Mouse (Mus musculus): ENCODE data around the gene Eif4a3.

The Eif4a3 gene

DNA sequence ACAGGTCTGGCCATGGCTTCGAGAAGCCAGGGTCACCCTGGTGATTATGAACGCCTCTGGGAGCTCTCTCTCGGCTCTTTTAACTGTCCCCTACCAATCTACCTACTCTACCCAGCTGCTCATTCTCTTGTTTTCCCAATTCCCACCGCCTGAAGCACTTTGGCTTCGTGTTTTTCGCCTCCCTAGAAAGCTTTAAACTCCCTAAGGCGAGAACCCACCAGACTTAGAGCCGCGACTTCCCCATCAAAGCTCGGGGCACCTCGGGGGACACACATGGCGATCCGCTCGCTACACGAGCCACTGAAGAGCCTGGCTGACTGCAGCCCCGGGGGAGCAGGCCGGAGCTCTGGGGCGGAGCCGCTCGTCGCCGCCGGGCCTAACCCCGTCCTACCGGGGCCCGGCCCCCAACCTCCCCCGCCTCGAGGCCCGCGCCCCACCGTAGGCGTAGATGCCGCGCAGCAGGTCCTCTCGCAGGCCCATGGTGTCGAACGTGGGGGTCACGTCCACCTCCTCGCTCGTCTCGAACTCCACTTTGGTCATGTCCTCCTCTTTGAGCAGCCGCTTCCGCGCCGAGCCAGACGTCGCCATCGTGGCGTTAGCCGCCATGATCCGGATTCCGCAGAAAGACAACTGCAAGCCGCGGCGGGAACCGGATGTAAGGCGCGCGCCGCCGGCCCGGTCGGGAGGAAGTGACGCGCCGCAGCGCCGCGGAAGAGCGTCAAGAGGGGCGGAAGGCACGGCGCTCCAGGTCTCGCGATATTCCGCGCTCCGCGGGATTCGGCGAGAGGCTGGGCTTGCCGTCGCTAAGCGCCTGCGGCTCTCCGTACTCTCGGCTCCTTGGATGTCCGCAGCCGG, at the start of gene Eif4a3:
Gene Eif4a3, minus strand, starts transcription at position 699 of the 855 bp plus-strand sequence.
- DNase-seq, result peak; percentile 98 to 99

GRCm38 (mm10) chr11:119347125-119347524, 47.2 kb upstream of the Eif4a3 start:
- no peak for DNase-seq

GRCm38 (mm10) chr11:119344865-119345264, 45.0 kb upstream of the Eif4a3 start:
- no peak for DNase-seq

GRCm38 (mm10) chr11:119344178-119344577, 44.3 kb upstream of the Eif4a3 start:
- no peak for DNase-seq

GRCm38 (mm10) chr11:119339637-119340036, 39.7 kb upstream of the Eif4a3 start:
- peak; percentile 82 to 88 for DNase-seq

DNA sequence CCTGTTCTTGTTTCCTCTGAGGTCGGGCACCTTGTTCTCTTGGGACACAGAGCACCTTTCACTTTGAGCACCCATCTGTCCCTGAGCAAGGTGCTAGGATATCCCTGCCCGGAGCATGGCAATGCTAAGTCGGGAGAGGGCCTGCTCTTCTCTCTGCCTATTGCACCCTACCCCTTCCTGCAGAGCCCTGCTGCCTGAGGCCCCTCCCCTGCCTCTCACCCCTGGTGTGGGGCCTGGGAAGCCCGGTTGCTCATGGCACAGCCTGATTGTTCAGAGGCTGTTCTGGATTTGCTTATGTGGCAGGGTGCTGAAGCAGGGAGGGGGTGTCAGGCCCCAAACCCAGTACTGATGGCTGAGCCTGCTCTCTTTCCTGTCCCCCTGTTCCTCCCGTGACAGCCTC, 39.3 kb upstream of the Eif4a3 start:
- DNase-seq, result no peak

DNA sequence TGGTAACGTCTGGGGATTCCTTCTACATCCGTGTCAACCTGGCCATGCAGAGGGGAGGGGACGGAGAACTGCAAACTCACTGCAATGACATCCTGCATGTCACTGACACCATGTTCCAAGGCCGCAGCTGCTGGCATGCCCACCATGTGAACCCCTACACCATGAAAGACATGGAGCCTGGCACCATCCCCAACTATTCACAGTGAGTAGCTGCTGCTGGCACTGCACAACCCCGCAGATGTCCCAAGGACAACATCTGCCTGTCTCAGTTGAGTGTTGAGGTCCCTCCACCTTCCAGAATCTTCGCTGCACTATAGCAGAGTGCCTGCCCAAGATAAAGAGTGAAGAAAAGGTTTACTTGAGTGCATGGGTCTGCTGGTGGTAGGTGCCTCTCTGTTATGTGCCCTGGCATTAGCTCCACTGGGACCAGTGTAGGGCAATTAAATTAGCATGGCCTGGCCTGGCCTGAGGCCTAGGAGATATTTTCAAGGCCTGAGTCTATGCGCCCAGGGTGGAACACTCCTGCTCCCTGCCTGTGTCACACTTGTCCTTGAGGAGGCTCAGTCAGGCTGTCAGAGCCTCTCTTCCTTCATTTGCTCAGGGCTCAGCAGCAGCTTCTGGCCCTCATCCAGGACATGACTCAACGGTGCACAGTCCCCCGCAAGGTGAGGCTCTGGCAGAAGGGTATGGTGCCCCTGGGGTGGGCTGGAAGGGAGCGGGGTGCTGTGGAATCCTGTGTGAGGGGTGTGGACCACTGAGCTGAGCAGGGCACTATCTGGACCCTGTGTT, 38.6 kb upstream of the Eif4a3 start:
- peak in 1 of 2 experiments; percentile 32 for DNase-seq

DNA sequence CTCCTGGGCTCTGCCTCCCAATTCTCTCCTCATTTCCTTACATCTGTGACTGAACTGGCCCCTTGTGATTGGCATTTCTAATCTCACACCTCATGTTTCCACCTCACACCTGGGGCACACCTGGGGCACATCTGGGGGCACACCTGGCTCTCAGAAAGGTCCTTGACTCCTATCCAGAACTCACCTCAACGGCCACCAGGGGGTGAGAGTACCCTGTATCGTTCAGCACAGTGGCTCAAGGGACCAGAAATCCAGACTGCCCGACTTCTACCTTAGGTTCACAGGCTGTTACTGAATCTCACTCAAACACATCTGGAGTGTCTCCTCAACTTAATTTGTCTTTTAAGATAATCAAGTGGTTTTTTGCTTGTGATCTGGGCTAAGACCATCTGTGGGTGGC, 32.1 kb upstream of the Eif4a3 start:
- DNase-seq, result no peak

DNA sequence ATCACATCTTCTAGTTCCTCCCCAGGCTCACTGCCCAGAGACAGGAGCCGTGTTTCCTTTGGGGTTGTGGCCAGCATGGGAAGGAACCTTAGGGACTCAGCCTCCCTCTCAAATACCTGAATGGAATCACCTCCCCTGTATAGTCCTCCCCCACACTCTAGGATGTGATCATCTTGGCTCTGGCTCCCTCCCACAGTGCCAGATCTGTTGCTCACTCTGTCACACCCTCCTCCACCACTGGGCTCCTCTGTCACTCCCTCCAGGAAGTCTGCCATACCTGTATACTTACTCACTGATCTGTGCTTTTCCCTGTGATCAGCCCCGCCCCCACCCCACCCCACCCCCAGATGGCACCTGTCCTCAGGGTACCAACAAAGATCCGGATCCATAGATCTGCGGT, 30.7 kb upstream of the Eif4a3 start:
- DNase-seq, result no peak

DNA sequence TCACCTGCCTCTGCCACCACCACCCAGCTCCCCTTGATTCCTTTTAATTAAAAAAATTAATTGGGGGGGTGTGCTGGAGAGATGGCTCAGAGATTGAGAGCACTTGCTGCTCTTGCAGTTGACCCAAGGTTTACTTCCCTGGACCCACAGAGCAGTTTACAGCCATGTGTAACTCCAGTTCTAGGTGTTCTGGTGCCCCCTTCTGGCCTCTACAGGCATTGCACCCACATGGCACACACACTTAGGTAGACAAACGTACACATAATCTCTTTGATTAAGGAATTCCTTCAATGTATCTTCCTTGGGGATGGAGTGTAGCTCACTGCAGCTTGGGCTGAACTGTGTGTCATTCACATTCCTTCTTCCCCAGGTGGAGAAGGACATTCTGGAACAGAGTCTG, 25.2 kb upstream of the Eif4a3 start:
- DNase-seq, result no peak

GRCm38 (mm10) chr11:119322521-119322920, 22.6 kb upstream of the Eif4a3 start:
- peak; percentile 48 to 57 for DNase-seq

- no peak for DNase-seq
These were observed 16.8 kb upstream of the Eif4a3 start for GRCm38 (mm10) chr11:119316720-119317119.

- no peak for DNase-seq
These were observed 14.5 kb upstream of the Eif4a3 start for GRCm38 (mm10) chr11:119314252-119314936.

GRCm38 (mm10) chr11:119310621-119311020, 10.7 kb upstream of the Eif4a3 start:
- no peak for DNase-seq

- no peak for DNase-seq
These were observed 8.0 kb upstream of the Eif4a3 start for GRCm38 (mm10) chr11:119307916-119308315.

- DNase-seq, result no peak
These were observed 7.7 kb upstream of the Eif4a3 start, which contains the start of gene Card14 for GRCm38 (mm10) chr11:119307658-119307867. Gene Card14, plus strand, starts transcription at chr11:119307768.

DNA sequence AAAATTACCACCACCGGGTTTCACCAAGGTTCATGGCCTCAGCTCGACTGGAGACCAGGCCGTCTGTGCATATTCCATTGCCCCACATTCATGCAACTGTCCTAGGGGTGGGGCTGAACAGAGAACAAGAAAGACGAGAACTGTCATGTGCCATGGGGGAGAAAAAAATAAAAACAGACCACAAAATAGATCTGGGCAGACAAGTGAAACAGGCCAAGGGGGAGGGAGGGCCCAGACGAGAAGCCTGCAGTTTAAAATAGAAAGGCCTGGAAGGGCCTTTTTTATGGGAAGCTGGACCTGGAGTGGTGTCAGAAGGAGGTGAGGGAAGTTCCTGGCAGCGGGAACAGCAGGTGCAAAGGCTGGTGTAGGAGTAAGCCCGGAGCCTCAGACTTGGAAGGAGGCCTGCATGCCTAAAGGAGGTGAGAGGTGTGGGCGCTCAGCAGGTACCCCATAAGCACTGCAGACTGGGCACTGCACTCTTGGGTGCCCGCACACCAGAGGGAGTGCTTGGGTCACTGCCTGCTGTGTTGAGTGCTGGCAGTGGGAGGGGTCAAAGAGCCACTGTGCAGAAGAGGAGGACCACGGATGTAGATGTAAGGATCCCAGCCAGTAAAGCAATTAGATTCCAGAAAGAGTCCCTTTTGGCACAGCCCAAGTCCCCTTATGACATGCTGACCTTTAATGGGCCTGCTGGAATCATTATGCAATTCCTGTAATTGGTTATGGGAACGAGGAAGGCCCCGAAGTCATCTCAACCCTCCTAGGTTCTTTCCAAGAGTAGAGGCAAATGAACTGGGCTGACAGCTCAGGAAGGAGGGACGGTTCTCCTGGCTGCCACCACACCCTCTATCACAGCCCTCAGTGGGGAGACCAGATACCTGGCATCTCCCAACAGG, 7.1 kb upstream of the Eif4a3 start:
- DNase-seq, result no peak

- DNase-seq, result peak; percentile 71 to 81
These were observed 5.2 kb upstream of the Eif4a3 start for GRCm38 (mm10) chr11:119304904-119305712.

DNA sequence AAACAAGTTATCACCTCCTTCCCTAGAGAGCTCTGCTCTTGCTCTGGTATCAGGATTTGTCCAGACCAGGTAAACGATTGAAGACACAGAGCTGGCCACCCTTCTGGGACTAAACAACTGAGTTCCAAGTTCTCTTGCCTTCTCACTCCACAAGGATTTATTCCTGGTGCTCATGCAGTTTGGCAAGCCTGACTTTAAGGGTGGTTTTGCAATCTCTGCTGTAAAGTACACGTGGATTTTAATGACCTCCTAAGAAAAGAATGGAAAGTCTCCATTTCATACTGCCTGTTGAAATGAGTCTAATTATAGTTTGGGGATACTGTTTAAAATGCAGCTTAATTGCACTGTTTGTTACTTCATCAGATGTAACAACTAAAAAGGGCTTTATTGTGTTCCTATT, 1.1 kb upstream of the Eif4a3 start:
- DNase-seq, result no peak

DNA sequence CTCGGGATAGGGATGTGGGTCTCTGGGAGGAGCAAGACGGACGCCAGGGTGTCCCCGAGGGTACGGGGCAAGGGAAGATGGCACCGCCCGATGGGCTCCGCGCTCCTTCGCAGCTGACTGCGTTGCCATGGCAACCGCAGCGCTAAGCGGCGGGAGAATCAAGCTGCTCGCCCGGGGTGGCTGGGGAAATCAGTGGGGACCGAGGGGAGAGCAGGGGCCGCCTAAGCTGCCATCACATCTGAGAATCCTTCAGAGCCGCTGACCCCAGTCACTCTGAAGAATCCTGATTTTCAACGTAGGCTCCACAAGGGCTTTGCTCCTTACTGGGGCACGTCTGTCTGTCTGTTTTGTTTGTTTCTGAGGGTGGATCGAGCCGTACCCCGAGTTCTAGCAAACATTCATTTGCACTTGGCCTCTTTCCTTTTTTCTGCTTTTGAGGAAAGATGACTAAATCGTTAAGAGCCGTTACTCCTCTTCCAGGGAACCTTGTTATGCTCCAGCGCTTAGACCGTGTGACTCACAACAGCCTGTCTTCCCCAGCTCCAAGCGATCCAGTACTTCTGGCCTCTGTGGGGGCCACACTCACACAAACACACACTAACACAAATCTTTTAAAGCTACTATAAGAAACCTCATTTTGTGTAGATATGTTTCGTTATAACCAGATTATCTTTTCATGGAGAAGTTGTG, 502 bp upstream of the Eif4a3 start:
- DNase-seq, result no peak

GRCm38 (mm10) chr11:119298917-119299316, 972 bp downstream of the Eif4a3 start:
- DNase-seq, result no peak

Measured in cerebellum, postnatal 14 days (tissue).